Mouse (Mus musculus) embryo, embryonic 10 days (tissue): ENCODE data around the gene Baiap2.

Source experiments
- DNase-seq: peaks from one replicate; pipeline ENCODE4 v3.0.0-alpha.2; 2015; ENCODE audit warnings: low spot score

The Baiap2 gene

DNA sequence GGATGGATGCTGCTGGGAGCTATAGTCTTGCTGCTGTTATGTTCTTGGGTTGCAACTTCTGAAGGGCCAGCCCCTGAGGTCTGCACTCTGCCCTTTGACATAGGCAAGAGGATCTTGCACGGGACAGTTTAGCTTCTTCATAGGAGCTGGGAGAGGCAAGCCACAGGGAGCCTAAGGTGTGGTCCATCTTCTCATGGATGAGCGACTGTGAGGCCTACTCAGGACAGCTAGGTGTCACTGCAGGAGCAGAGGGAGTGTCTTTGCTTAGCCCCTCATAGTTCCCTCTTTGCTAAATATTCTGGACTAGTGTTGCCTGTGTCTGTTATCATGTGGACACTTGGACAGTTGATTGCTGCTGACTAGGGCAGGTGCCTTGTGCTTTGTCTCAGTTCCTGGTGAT lies 5.3 kb downstream of the Baiap2 start:
- DNase-seq: no peak

- no peak for DNase-seq
Observed at GRCm38 (mm10) chr11:119948305-119948704, 5.7 kb downstream of the Baiap2 start.

GRCm38 (mm10) chr11:119948803-119949202 lies 6.2 kb downstream of the Baiap2 start:
- DNase-seq: no peak

DNA sequence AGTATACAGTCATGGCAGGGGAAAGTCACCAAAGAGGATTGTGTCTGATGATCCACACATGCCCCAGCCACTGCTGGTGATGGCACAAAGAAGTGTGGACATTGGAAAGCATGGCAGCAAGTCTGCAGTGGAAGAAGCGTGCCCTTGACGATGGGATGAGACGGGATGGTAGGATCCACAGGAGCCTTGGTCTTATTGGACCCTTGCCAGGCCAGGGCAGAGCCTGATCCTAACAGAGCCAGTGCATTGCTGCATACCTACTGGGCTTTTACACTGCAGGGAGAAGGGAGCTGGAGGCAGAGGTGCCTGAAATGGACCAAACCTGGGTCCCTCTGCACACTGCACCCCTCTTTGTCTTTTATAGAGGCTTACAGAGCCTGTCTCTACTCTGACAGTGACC lies 8.0 kb downstream of the Baiap2 start:
- DNase-seq: no peak

DNA sequence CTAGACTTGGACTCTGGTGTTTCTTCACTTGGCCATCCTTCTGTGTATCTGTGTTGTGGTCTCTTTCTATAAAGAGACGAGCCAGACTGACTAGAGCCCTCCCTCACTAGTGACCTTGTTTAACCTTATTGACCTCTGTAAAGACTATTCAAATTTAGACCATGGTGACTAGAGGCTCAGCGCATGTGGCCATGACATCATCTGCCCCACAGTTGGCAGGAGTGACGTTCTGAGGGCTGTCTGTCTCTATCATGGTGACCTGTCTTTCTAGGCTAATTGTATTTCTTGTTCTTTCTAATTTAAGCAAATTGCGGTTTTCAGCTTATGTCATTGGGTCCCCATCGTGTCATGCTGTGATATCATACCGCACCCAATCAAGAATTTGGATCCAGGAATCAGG lies 8.8 kb downstream of the Baiap2 start:
- DNase-seq: no peak

GRCm38 (mm10) chr11:119952429-119953224 lies 10.1 kb downstream of the Baiap2 start:
- no peak for DNase-seq

DNA sequence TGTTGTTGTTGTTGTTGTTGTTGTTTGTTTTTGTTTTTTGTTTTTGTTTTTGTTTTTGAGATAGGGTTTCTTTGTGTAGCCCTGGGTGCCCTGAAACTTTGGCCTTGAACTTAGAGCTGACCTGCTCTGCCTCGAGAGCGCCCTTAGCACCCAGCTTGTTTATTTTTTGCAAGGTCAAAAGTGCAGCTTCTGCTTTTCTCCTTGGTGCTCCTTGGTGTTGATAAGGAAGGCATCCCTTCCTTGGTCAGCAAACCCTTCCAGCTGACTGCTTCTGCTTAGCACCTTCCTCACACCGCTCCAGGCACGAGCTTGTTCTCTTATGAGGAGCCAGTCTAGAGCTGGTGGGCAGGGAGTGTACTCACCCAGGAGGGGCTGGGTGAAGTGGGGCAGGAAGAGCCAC lies 11.7 kb downstream of the Baiap2 start:
- no peak for DNase-seq

- no peak for DNase-seq
Observed at GRCm38 (mm10) chr11:119954749-119955337, 12.3 kb downstream of the Baiap2 start.

DNA sequence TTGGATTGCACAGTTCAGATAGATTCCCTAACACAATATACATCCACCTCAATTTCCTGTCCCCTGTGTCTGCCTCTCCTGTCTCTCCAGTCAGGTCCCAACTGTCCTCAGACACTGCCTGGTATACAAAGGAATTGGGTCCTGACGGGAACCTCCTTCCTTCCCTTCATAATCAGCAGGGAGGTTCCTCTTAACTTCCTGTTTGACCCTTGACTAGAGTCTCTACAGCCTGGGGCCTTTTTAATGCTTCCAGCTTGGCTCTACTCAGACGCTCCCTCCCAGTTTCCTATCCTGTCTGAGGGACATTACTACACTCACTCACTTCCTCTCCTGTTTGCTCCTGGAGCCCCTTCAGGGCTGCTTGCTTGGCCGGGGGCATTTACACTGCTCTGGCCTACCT lies 12.9 kb downstream of the Baiap2 start:
- no peak for DNase-seq

- DNase-seq: no peak
Observed at GRCm38 (mm10) chr11:119956590-119956989, 14.0 kb downstream of the Baiap2 start.

- no peak for DNase-seq
Observed at GRCm38 (mm10) chr11:119958856-119959255, 16.3 kb downstream of the Baiap2 start.

DNA sequence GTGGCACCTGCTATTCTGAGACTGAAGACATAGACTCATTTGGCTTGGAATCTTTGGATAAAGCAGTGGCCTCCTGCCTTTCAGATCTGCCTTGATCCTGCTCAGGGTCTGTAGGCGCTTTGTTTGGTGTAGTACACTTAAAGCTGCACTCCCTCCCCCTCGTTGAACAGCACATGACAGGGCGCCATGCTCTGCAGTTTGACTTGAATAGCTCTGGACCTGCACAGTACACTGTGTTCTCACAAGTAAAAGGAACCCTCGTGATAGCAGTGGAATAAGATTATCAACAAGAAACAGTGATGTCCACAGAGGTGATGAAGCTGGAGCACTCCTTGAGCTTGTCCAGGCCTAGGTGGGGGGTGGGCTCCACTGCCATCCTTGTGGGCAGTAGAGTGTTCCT lies 17.2 kb downstream of the Baiap2 start:
- no peak for DNase-seq

- DNase-seq: no peak
Observed at GRCm38 (mm10) chr11:119960671-119961070, 18.1 kb downstream of the Baiap2 start.

DNA sequence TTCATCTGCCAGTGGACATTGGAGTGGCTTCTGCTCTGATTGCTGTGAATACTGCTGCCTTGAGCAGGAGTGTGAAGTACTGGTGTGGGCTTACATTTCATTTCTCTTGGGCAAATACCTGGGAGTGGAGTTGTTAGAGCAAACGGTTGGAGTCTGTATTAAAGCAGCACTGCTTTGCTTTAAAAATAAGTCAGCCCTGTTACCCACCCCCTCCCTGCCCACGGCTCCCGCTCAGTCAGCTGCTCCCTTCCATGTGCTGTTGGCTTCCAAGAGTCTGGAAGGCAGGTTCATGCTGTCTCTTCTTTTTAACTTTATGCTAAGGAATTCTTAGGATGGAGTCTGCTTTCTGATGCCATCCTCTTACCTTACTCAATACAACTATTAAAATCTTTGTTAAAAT lies 18.9 kb downstream of the Baiap2 start:
- no peak for DNase-seq

DNA sequence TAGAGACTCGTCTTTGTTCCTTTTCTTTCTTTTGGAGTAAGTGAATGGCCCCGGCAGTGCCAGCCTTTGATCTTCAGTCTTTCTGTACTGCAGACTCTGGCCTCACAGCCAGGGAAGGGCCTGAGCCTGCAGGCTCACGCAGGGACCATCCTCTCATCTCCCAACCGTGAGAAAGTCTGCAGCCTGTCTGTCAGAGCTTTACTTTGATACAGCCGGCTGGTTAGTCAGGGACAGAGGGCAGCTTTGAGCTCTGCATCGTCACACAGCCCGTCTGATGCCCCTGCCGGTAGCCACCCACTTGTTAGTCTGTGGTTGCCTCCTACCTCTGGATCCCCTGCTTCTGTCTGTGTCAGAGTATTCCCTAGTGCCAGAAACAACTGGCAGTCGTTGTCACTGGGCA lies 22.5 kb downstream of the Baiap2 start:
- DNase-seq: no peak

GRCm38 (mm10) chr11:119966294-119966693 lies 23.7 kb downstream of the Baiap2 start:
- no peak for DNase-seq

DNA sequence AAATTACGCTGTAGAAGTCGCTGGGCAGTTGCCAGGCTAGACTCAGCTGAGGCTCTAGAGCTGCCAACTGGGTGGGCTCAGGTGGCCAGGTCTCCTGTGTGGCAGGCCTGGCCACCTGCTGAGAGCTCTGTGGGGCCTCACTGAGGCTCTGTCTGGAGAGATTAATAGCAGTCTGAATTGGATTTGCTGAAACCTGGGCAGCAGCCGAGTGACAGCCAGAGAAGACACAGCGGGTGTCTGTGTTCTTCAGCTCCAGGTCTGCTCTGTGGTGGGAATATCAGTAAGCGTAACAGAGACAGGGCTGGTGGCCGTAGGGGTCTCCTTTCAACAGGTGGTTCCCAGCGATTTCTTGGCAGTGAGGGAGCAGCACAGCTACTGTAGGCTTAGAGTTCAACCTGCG lies 24.8 kb downstream of the Baiap2 start:
- DNase-seq: no peak

GRCm38 (mm10) chr11:119967892-119968291 lies 25.3 kb downstream of the Baiap2 start:
- no peak for DNase-seq

- peak; percentile 35 for DNase-seq
Observed at GRCm38 (mm10) chr11:119970021-119970851, 27.7 kb downstream of the Baiap2 start.

DNA sequence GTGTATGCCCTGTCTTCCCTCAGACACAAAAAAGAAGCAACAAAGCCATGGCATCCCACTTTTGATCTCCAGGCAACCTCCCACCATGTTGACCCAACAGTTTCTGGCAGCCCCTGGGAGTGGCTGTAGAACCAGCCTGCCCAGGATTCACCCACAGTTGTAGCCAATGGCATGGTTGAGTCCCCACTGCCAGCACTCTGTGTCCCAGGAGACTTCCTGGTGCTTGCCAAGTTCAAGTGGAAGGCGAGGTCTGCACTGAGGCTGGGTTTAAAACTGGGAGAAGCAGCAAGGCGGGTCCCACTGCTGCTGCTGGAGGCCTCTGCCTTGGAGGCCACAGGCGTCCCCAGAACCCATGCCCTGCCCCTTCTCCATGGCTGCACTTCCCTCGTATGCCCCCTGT lies 31.2 kb downstream of the Baiap2 start:
- DNase-seq: no peak

DNA sequence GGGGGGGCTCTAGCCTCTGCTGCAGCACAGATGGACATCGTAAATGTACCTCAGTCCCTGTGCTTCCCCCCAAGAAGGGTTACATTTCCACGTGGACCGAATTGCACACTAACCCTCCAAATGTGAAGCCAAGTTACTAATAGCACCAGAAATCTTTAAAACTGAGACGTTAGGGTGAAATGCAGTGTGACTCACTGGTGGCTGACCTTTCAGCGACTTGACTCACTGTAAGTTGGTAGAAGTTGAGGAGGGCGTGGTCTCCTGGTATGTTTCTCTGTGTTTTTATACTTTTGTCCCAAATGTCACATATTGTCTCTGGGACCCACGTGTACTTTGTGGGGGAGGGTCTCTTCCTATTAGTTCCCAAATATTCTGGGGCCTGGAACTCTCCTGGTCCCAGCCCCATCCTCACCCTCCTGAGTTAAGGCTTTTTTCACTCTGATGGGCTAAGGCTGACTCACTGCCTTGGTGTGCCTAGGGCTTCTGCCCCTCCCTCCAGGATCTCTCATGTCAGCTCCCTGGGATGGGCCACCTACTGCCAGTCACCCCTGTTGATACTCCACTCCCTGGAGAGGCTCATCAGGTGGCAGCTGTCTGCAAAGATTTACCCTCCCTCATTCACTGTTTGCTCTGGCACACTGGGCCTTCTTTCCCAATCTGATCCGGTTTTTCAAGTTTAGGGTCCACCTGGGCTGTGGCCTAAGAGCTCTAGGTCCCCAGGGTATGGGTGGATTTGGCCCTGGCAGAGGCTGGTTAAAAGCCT lies 33.4 kb downstream of the Baiap2 start:
- DNase-seq: no peak

GRCm38 (mm10) chr11:119978701-119979100 lies 36.1 kb downstream of the Baiap2 start:
- no peak for DNase-seq
